Mouse (Mus musculus): ENCODE measurements around the gene Fbxo7.

The Fbxo7 gene

GRCm38 (mm10) chr10:86079921-86080320, 58.1 kb downstream of the Fbxo7 start:
- DNase-seq (ENCODE audit: low read depth), result no peak

- peak; percentile 29 for DNase-seq (ENCODE audit: low read depth)
Measured at GRCm38 (mm10) chr10:86091919-86092318, 70.1 kb downstream of the Fbxo7 start.

GRCm38 (mm10) chr10:86093109-86094035, 71.6 kb downstream of the Fbxo7 start:
- no peak for DNase-seq (ENCODE audit: low read depth)

- no peak for DNase-seq (ENCODE audit: low read depth)
Measured at GRCm38 (mm10) chr10:86098363-86098762, 76.6 kb downstream of the Fbxo7 start.

- peak; percentile 99 for DNase-seq (ENCODE audit: low read depth)
Measured at GRCm38 (mm10) chr10:86100281-86100851, 78.6 kb downstream of the Fbxo7 start.
